Mouse (Mus musculus): ENCODE measurements around the gene Psma7.

The Psma7 gene

DNA sequence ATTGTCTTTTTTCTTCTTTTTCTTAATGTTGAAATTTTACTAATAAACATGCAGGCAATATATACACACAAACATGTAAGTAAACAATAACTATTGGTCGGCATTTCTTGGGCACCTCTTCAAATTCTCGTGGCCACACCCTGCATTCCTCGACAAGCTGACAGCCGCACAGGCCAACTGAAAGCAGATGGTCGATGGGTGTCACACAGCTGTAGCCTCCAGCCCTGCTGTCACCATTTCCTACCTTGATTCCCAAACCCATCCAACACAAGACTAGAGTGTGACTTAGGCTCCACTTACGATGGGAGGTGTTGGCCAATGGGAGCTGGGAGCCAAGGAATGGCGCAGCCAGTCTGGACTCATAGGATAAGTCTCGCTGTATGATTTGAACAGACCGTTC, 40.6 kb downstream of the Psma7 start:
- DNase-seq (ENCODE audit: low spot score in 2 of 2) = no peak

- no peak for DNase-seq (ENCODE audit: low spot score in 2 of 2)
These were observed 43.8 kb downstream of the Psma7 start for GRCm38 (mm10) chr2:179998431-179998830.

DNA sequence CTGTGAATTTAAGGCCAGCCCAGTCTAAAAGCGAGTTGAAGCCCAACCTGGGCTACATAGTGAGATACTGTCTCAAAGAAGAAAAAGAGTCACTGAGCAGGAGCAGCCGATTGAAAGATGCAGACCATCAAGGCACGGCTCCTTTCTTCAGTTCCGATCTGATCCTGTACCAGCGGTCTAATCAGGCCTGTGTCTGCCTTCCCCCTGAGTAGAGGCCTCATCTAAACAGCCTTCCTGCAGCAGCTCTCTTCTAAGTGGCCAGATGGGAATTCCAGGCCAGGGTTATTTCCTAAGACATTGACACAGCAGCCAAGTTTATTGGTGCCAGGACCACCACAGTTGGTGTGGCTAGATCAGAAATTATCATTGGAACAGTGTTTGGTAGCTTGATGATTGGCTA, 49.2 kb downstream of the Psma7 start:
- DNase-seq (ENCODE audit: low spot score in 2 of 2) = no peak

DNA sequence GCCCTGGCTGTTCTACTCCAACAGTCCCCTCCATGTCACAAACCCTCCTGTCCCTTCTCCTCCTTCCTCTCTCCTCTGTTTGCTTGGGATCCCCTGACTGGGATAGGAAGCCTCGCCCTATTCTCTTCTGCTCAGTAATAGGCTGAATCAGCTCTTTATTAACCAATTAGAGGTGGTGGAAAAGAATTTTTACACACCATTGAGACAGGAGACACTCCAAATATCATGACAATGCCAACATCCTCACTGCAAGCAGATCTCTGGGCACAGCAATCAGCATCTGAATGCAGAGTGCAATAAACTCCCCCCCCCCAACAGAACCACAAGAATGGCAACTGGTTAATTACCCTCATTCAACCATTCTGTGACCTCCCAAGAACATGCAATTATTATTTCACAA, 53.1 kb downstream of the Psma7 start:
- no peak for DNase-seq (ENCODE audit: low spot score in 2 of 2)

DNA sequence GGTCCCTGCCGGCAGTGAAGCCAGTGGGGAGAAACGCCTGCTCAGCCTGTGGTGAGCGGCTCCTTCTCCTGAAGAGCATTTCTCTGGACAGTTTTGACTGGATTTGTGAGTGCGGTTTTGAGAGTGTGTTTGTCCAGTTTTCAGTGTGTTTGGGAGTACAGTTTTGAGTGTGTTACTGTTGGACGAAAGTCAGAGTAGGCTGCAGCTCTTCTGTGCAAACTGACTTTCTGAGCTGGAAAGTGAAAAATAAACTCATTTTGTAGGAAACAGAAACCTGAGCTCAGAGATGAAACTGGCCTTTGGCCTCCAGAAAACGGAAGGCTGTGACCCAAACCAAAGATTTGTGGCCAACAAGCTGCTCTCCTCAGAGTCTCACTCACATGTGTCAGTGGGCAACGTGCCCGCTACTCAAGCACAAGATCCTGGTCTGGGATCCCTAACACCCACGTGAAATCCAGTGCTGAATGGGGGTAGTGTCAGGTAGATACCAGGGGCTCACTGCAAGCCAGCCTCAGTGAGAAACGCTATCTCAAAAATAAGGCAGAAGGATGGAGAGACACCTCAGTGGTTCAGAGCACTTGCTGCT, 55.7 kb downstream of the Psma7 start:
- DNase-seq (ENCODE audit: low spot score in 2 of 2) = no peak

Measured in thymus, postnatal 10 days (tissue).